Mouse (Mus musculus) lung, postnatal 25 days (tissue): ENCODE measurements around the gene Sppl3.

Experiments used
- DNase-seq: peaks from one replicate; pipeline ENCODE4 v3.0.0; 2022; ENCODE audit warnings: low spot score

The Sppl3 gene

DNA sequence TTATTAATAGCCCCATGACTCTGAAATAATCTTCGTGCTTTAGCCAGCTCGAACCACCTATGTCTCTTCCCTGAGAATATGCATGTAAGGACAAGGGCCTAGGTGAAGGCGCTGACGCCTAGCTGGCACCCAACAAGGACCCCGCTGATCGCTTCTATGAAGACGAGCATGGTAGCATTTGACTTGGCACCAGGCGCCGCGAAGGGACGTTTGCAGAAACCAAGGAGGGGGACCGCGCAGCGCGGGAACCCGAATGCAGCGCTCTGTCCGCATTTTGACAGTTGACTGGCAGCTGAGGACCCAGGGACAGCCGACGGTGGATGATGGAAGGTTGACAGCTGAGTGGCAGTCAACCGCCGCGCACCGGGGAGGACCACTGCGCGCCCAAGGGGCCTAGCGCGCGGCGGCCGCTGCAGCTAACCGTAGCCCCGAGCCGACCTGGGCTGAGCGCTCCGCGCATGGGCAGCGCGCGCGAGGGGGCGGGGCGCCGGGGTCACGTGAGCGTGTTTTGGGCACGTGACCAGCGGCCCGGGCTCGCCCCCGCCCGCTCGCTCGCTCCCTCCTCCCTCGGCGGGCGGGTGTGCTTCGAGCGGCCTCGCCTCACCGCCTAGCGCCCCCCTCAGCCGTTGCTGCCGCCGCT, at the start of gene Sppl3:
Gene Sppl3 (plus strand): TSS at position 561 of the 640 bp plus-strand sequence.
- DNase-seq, result peak; percentile 91

DNA sequence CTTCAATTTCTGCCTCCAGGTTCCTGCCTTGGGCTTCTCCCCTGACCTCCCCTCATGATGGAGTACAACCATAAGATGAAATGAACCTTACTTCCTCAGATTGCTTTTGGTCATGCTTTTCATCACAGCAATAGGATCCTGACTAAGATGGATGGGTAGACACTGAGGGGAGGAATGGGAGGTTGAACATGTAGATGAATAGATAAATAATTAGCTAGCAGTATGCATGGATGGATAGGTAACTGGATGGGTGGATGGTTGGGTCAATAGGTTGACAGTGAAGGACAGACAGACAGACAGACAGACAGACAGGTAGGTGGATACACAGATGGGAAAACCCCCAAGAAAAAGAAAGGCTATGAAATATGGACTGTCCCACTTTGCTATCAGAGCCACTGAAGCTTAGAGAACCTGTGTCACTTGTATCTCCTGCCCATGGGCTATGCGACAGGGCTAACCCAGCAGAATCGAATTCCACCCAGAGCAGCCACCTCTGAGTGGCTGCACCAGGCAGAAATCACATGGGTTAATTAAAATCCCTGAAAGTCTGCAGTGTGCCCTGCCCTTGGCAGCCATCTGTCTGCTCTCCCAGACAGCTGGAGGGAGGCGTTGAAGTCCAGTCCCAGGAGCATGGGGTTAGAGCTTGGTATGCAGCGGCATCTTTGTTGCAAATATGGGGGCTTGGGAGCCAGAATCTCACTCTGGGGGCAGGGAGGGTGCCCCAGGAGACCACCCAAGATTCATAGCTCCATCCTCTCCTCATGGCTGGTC, 49.2 kb upstream of the Sppl3 start:
- DNase-seq, result no peak

DNA sequence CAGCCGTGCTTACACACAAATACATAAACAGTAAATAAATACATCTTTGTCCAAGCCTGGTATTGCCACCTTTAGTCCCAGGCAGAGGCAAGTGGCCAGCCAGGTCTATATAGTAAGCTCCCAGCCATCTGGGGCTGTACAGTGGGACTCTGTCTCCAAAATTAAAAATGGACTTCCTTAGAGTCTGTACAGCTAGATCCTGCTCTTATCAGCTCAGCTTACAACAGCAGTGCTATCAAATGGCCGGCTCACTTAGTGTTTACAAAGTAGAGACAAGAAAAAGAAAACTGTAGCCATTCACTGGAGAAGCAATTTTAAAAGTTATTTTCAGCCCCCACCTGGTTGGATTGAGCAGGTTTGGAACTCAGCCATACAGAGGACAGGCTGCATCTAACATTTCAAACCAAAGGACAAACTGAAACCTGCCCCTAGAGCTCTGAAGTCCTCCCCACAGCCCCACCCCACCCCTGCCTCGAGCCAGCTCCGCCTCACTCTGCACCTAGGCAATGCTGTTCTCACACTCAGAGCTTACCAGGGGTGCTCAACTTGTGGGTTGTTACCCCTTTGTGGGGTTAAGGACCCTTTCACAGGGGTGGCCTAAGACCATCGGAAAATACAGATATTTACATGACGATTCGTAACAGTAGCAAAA, 46.5 kb upstream of the Sppl3 start:
- DNase-seq, result no peak

DNA sequence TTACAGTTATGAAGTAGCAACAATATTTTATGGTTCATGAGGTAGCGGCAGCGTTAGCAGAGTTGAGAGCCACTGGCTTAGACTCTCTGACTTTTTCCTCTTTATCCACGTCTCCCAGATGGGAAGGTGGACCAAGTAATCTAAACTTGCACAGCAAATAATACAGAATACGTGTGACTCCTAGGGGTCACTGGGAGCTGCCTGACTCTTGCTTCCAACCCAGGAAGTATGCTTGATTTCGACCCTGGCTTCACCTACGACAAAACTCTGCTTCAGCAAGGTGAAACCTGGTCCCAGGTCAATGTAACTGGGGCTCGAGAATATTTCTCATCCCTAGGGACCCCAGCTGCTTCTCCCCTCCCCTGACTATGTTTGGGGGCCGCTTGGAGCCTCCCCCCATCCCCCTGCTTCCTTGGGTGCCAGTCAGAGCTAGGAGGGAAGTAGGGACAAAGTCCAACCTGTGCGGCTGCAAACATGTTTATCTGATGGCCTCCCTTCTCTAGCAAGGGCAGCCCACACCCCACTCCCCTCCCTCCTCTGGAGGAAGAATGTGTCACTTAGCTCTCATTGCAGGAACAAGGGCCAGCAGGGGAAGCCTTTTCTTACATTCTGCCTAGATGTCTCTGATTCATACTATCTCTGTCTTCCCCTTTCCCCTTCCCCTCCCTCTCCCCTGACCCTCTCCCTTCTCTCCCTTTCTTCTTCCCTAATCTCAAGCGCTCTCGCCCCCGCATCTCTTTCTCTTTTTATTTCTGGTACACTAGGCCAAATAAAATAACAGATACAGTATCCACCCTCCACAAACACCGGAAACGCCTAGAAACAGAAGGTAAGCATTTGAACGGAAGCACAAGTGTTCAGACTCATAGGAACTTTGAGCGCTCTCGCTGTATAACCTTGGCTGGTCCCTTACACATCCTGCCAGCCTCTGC, 45.7 kb upstream of the Sppl3 start:
- DNase-seq, result no peak

DNA sequence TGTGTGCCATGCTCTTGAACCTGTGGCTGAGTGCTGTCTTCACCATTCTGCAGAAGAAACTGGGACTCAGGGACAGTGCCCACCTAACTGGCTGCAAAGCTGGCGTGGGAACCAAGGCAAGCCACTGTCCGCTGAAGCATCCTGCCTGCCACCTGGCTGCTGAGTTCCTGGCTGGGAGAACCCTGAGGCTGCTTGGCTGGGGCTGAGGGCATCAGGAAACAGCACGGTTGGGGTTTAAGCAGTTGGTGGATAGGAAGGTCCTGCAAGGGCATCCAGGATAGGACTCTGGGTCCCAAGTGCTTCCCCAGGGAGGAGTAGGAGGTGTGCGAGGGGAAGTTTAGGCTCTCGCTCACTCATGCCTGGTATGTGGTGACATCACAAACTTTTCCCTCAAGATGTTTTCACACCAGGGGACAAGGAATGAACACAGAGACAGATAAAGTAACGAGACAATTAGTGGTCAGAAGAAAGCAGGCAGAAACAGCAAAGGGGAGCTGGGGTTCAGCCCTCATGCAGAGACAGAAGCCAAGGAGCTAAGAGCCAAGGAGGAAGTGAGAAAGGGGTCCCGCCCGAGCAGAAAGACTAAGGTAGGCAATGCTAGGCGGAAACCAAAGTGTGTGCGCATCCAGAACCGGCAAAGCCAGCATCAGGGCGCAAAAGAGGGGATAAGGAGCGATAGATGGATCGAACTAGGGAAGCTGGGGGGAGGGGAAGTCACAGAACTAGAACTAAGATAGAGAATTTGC, 43.2 kb upstream of the Sppl3 start:
- no peak for DNase-seq

DNA sequence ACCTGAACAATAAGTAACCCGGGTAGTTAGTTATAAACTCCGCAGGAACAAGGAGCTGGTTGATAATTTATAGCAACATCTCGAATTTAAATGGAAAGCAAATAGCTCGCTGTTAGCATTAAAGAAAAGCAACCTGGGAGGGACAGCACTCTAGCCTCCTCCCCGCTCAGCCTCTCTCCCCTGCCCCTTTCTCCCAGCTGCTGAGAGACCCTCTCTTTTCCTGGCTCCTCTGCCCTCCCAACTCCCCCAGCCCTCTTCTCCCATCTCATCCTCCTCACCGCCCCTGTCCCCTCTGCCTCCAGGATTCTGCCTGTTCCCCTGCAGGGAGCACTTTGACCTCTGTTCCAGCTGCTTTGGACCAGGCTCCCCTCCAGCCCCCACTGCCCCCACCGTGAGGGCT, 42.3 kb upstream of the Sppl3 start:
- no peak for DNase-seq

DNA sequence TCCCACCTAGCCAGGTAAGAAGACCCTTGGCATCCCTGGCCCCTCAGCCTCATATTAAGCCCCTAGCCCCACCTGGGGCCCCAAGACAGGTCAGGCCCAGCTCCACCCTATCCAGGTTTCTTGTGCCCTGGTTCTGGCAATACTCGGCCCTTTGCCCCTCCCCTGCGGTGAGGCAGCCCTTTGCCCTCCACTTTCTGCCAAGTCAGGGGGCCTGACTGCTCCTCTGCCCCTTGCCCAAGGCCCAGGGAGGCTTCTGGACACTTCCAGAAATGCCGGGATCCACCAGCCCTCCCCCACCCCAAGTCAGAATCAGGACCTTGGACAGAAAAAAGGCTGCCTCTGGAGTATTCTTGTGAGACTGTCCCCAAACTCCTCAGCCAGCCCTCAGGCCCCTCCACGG, 41.9 kb upstream of the Sppl3 start:
- no peak for DNase-seq

DNA sequence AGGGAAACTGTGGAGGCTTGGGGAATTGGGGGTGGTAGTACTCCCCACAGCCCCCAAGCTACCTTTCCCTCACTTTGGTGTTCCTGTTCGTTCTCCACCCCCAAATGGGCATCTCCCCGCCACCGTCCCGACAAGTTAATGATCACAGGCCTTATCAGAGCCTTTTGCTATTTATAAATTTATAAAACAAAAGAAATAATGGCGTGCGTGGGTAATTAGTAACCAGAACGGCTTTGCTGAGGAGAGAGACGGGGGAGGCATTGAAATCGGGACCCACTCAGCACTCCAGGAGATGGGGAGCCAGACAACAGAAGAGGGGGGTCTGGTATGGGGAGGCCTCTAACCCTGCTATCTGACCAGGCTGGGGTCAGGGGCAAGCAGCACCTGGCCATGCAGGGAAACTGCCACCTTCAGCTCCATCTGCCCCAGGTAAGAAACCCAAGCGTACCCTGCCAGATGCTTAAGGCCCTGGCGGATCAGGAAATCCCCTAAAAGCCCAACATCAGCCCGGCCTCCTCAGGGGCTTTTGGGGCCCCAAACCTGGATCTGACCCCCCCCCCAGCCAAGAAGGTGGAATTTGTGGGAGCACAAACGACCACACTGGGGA, 41.2 kb upstream of the Sppl3 start:
- no peak for DNase-seq

DNA sequence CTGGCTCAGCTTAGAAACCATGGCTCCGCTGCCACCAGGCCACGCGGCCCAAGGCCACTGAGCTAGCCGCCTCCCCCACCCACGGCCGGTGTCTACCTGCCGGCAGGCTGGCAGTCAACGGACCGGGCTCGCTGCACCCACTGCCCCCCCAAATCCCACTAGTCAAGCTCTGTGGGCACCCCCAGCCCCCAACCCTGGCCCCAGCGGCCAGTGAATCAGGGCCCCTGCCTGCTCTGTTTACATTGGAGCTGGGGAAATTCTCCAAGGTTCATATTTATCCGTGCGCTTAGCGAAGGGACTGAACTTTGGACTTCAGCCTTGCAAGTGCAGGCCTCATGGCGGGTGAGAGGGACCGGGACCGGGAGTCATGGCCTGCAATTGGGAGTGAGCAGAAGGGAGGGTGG, 40.1 kb upstream of the Sppl3 start, which contains the start of gene Hnf1a:
Gene Hnf1a (minus strand): TSS at position 271 of the 404 bp plus-strand sequence.
- no peak for DNase-seq

DNA sequence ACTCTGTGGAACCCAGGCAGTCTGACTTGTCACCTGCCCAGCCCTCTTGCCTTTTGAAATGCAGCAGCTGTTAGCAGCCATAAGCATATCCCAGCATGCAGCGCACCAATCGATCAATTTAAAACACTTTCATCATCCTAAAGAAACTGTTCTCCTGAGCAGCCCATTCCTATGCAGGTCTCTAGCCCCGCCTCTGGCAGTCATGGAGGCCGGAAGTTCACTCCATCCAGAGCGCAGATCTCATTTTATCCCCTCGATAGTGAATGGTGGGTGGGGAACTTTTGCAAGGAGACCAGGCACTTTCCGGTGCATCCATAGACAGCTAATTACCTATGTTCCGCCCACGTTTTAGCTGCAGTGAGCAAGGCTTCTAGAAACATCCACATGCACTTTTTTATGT, 38.7 kb upstream of the Sppl3 start:
- no peak for DNase-seq

DNA sequence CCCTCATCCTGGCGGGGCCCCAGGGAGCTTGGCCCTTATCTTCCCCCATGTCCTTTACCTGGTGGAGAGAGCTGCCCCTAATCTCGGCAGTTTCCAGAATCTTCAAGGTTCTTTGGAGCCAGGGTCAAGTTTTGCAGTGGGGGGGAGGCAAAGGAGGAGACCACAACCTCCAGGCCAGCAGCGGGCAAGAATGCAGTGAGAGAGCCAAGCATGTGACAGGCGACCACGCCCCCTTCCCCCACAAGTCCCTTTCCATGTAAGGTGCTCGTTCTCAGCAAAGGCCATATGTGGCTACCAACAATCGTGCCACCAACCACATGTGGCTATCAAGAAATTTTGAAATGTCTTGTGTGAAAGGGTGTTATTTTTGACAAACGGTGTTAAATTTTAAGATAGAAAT, 37.8 kb upstream of the Sppl3 start:
- no peak for DNase-seq

DNA sequence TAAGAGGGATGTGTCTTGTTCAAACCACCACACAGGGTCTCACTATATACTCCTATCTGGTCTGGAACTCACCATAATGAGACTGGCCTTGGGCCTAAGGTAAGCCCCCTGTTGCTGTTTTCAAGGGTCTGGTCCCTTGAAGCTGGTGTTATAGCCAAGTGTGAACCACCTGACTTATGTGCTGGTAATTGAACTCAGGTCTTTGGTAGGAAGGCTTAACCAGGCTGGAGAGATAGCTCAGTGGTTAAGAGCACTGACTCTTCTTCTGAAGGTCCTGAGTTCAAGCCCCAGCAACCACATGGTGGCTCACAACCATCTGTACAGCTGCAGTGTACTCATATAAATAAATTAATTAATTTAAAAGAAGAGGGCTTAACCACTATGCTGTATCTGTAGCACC, 34.0 kb upstream of the Sppl3 start:
- DNase-seq, result no peak

DNA sequence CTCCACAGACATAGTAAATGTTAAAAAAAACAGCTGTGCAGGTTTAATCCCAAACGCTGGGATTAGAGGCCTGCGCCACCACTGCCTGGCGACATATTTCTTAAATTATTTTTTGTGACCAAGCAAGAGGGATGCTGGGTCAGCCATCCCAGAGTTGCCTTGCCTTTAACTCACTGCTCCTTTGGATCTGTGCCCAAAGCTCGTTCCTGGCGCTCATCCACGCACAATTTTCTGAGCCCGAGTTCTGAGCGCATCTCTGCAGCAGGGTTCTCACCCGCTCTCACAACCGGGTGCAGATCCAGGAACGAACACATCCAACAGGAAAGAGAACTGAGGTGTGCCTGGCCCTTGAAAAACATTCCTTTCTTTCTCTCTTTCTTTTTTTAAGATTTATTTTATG, 32.5 kb upstream of the Sppl3 start:
- DNase-seq, result no peak

DNA sequence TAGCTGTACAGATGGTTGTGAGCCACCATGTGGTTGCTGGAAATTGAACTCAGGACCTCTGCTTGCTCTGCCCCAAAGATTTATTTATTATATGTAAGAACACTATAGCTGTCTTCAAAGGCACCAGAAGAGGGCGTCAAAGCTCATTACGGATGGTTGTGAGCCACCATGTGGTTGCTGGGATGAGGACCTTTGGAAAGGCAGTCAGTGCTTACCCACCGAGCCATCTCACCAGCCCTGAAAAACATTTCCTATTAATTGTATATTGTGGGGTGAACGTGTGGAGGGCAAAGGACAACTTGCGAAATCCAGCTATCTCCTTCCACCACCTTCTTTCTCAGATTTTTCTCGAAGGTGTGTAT, 32.1 kb upstream of the Sppl3 start:
- DNase-seq, result no peak

DNA sequence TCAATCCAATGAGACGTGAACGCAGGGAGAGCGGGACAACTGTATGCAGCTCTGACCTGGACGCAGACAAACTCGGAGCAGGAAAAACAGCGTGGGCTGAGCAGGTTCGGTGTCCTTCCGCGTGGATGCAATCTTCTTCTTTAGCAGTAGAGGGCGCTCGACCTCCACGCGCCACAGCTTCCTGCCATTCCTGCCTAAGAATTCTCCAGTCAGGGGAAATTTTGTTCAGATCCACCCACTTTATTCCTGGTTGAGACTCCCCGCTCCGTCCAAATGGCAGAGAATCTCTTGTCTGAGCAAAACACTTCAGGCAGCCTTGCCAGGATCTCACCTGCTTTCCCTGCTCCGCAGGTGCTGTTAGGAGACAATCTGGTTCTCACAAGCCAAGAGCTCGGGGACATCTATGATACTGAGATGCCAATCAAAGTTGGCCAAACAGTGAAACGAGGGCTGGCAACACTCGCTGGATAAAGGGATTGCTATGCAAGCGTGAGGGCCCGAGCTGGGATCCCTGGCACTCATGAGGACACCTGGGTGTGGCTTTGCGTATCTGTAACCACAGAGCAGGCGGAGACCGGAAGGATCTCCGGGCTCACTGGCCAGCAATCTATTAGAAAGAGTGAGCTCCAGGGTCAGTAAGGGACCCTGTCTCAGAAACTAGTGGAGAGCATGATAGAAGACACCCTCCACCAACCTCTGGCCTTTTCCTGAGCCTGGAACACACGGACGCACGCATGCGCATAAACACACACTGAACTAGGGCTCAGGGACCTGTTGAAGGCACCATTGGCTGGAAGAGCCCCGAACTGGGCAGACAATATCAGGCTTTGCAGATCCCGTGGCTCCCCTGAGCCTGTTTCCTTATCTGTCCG, 31.5 kb upstream of the Sppl3 start:
- peak; percentile 80 for DNase-seq

DNA sequence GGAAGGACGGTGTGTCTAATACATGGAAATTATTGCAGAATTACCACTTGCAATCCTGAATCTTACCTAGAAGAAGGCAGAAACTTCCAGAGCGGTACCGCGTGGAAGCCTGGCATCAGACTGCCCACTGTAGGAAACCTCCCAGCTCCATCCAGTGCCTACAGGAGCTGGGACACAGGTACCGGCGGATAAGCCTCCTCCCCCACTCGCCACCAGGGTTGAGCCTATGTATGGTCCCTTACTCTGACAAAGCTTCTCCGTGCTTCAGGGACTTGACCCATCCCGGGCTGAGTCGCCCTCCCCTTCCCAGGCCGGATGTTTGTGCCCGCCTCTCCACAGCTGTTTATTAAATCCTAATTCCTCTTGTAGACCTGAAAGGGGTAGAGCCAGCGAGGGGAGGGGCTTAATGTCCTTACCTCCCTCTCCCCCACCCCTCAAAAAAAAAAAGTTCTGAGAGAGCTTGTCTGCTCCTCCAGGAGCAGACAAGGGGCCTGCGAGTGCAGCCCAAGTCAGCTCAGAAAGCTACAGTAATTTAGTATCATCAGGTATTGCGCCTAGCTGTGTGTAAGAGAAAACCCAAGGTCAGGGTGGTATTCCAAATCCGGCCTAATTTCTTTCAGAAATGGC, 30.7 kb upstream of the Sppl3 start:
- DNase-seq, result peak; percentile 23

DNA sequence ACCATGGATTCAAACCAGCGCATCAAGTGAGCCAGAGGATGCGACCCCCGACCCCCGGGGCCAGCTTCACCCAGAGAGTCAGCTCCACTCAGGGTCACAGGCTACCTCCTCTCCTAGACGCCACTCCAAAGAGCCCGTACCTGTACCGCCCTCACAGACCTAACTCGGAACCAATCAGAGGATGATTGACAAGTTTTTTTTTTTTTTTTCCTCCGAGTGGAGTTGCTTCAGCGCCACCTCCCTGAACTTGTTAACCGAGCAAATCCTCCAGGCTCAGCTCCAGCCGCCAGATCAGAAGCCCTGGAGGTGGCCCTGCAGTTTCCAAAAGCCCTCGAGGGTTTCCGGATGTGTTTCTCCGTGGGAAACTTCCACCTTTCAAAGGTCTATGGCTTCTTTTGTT, 28.9 kb upstream of the Sppl3 start:
- no peak for DNase-seq

DNA sequence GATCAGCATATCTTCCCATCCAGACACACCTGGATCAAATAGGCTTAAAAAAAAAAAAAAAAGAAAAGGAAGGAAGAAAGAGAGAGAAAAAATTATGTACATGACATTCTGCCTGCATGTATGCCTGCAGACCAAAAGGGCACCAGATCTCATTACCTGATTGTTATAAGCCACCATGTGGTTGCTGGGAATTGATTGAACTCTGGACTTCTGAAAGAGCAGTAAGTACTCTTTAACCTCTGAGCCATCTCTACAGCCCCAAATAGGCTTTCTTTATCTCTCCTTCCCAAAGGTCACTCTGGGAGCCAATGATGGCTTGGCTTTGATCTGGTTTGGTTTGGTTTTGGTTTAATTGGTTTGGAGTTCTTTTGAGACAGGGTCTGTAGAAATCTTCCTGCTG, 25.9 kb upstream of the Sppl3 start:
- no peak for DNase-seq

DNA sequence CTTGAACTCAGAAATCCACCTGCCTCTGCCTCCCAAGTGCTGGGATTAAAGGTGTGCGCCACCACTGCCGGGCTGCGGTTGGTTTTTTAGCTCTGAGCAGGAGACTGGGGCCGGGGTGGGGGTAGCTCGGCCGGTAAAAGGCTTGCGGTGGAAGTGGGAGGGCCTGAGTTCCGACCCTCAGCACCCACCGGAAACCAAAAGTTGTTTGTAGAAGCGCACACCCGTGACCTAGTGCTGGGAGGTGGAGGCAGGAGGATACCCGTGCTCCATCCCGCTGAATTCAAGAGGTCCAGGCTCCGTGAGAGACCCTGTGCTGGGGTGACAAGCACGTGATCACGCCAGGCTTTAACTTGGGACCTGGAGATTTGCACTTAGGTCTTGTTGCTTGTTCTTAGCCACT, 14.5 kb upstream of the Sppl3 start:
- DNase-seq, result no peak

DNA sequence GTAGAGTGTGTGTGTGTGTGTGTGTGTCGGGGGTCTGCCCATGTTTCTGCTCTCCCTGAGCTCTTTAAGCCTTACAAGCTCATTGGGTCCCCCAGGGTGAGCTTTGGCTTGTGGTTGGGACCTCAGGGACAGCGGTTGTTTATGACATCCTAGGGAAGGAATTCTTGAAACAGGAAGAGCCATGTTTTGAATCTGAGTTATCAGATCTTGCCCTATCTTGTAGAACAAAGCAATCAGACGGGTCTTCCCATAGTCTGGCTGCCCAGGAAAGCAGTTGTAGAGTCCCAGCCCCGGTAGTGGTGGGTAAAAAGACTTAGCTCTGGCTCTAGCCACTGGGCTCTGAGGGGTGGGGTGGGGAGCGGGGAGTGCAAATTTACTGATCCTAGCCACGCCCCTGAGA, 13.6 kb upstream of the Sppl3 start:
- DNase-seq, result peak; percentile 71
